Mouse (Mus musculus) CD4-positive helper T cell, adult 2 months (primary cell): ENCODE results near the gene Hhatl.

Experiments
- DNase-seq: peaks from one replicate; pipeline ENCODE4 v3.0.0-alpha.2; 2012; ENCODE audit warnings: low read depth, missing footprints, low spot score

The Hhatl gene

DNA sequence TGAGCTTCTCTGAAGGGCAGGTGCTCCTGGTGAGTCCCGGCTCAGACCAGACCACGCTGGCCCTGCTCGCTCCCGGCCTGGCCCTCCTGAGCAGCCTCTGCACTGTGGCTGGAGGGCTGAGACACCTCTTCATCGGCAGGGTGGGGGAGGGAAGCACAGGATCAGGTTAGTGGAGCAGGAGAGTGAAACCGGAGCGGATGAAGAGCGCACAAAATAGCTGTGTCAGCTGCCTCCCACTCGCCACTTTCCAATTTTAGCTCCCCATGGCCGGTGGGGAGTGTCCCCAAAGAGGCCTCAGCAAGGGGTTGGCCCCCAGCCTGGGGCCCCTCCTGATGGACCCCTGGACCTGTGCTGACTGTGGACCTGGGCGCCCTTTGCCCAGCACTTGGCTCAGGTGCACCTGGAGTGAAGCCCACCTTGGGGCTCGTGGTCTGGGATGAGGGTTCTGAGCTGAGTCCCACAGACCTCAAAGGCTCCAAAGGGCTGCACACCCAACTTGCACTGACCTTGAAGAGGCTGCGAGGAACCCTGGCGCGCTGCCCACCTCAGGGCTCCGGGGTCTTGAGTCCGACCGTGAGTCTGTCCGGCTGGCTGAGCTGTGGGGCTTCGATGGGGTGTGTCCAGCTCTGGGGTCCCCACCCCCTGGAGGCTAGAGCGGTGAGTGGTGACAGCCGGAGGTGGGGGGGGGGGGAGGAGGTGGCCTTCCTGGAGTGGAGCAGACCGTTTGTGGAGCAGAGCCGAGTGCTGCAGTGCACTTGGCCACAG lies at the start of gene Hhatl:
TSS of gene Hhatl (minus strand) at position 751 of the 765 bp plus-strand sequence.
- no peak for DNase-seq

DNA sequence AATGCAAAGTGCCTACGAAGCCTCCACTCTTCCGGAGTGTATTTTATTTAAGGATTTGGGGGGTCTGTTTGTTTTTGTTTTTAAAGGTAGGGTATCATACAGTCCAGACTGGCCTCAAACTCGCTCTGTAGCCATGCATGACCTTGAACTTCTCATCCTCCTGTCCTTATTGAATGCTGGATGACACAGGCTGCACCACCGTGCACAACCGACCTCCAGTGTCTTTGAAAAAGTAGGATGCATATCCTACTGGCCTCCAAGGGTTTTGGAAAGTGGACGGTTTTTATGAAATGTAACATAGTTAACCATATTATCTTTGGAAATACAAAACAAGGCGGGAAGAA lies 47.3 kb upstream of the Hhatl start:
- DNase-seq, result no peak

DNA sequence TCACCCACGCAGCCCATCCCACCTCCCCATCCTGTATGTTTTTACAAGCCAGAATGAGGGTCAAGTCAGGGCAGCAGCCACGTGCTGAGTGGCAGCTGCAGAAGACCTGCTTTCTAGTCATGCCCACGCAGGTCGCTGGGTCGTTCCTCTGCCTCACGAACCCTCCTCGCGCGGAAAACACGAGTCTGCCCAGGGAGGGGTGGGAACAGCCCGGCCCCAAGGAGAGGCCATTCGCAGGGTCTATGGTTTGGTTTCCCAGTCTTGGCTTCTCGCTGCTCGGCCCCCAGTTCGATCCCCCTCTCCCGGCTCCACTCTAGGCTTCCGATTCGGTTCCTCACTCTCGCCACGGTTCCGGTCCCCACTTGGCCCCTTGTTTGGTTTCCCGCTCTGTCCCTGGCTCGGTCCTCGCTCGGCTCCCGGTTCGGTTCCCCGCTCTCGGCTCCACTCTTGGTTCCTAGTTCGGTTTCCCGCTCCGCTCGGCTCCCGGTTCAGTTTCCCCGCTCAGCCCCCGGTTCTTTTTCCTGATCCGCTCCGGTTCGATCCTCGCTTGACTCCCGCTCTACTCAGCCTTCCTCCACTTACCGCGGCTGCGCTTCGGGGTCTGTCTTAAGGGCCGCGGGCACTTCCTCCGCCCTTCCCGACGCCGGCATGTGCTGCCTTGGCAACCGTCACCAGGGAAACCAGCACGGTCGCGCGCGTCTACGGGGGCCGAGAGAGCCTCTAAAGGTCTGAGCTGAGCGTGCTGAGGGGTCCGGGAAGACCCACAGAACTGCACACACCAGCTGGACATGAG lies 46.7 kb upstream of the Hhatl start, which contains the start of gene Ccdc13:
TSS of gene Ccdc13 (minus strand) at position 633 of the 793 bp plus-strand sequence.
- DNase-seq, result peak; percentile 32

GRCm38 (mm10) chr9:121838008-121838407 lies 45.7 kb upstream of the Hhatl start:
- no peak for DNase-seq

- DNase-seq, result no peak
Measured at GRCm38 (mm10) chr9:121833825-121834224, 41.5 kb upstream of the Hhatl start.

DNA sequence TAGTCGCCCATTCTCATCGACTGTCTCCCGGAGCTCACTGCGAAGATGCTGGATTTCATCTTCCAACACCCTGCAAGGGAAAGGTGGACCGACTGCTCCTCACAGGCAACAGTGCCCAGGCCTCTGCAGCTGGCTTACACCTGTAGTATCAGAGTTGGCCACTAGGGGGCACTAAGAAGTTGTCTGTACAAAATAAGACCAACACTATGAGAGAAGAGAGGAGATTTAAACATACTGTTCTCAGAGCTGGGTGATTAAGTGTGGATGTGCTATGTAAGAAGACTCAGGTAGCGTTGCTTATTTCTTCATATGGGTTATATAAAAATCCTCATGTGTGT lies 38.6 kb upstream of the Hhatl start:
- peak; percentile 72 for DNase-seq

- peak; percentile 40 for DNase-seq
Measured at GRCm38 (mm10) chr9:121830243-121830955, 38.1 kb upstream of the Hhatl start.

DNA sequence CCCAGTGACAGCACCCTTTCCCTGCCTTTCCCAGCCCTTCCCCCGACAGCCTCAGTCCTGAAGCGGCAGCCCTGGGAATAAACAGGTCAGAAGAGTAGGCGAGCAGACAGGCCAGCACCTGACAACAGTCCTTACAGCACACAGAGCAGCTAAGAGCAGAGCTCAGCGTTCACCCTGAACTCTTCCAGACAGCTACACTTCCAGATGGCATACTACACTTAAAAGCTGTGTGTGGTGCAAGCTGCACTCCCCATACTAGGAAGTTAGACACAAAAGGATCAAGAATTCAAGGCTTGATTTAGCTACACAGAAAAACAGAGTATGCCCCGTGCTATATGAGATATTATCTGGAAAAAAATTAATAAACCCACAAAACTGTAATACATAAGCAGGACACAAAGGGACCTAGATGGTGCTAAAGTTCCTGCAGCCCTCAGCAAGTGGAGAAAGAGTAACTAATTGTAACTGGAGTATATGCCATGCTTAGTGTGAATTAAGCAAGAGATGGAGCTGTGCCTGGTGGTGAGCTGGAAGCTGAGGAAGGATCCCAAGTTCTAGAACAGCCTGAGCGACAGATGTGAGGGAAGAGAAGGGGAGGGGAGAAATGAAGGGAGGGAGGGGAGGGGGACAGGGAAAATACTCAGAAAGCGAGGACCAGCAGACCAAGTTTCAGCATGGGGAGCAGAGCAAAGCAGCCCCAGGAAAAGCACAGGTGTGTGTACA lies 37.1 kb upstream of the Hhatl start:
- no peak for DNase-seq

GRCm38 (mm10) chr9:121828314-121828713 lies 36.0 kb upstream of the Hhatl start:
- DNase-seq, result no peak

DNA sequence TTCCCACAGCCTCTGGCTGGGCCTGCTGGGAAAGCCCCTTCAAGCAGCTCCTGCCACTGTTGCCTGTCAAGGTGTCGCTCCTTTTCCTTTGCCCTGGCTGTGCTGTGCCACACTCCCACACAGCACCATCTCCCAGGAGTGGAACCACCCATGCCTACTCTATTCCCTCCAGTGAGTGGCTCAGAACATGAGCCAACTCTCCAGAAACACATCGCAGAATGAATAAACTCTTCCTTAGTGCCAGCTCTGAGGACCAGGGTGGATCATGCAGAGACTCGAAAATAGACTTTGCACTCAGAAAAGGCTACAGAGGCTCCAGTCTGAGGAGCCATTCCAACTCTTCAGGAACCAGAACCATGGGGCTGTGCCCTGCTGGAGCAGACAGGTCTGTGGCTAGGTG lies 34.0 kb upstream of the Hhatl start:
- no peak for DNase-seq

DNA sequence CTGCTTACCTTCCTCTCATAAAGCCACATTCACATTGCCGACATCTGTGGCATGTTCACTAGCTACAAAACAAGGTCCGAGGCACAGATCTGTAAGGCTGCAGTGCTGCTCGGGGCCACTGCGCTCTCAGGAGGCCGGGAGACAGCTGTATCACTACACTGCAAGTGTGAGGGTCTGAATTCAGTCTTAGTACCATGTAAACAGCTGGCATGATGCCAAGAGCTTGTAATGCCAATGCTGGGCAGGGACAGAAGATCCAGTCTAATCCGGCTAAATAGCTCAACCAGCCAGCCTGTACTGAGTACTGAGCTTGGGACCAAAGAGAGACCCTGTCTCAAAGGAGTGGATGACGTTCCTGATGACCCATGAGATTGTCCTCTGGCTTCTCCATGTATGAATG lies 31.7 kb upstream of the Hhatl start:
- DNase-seq, result no peak

DNA sequence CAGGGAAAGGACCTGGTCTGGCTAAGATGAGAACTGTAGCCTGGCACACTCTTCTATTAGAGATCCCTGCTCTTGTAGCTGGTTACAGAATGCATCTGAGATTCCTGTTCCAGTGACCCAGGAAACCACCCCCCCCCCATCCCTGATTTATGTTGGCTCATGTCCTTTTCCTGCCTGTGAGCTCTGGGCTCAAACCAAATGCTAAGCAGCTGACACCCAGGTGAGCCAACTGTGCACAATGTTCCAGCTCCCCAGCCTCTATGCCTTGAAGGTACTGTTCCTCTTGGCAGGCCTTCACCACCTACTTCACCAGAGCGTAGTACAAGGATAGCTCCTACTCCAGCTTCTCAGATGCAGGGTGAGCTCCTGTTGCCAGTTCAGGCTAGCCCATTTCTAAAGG lies 30.7 kb upstream of the Hhatl start:
- no peak for DNase-seq

GRCm38 (mm10) chr9:121822585-121822991 lies 30.3 kb upstream of the Hhatl start:
- DNase-seq, result no peak

GRCm38 (mm10) chr9:121820765-121821164 lies 28.5 kb upstream of the Hhatl start:
- DNase-seq, result no peak

- DNase-seq, result no peak
Measured at GRCm38 (mm10) chr9:121819771-121820471, 27.6 kb upstream of the Hhatl start.

- no peak for DNase-seq
Measured at GRCm38 (mm10) chr9:121819073-121819770, 26.9 kb upstream of the Hhatl start.

DNA sequence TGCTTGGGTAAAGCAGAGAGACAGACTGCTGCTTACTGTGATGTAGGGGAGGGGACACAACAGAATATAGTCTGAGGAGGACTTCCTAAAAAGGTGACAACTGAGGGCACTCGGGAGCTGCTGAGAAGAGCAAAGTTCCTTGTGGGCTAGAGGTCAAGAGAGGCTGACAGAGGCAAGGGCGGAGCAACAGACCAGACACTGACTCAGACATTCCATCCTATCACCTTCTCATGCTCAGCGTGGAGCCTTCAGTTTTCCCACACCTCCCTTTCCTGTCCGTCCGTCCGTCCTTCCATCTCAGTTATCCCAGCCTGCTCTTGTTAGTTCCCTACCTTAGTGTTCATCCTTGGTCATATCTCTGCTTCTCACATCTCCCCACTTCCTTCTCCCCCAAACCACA lies 22.9 kb upstream of the Hhatl start:
- no peak for DNase-seq

DNA sequence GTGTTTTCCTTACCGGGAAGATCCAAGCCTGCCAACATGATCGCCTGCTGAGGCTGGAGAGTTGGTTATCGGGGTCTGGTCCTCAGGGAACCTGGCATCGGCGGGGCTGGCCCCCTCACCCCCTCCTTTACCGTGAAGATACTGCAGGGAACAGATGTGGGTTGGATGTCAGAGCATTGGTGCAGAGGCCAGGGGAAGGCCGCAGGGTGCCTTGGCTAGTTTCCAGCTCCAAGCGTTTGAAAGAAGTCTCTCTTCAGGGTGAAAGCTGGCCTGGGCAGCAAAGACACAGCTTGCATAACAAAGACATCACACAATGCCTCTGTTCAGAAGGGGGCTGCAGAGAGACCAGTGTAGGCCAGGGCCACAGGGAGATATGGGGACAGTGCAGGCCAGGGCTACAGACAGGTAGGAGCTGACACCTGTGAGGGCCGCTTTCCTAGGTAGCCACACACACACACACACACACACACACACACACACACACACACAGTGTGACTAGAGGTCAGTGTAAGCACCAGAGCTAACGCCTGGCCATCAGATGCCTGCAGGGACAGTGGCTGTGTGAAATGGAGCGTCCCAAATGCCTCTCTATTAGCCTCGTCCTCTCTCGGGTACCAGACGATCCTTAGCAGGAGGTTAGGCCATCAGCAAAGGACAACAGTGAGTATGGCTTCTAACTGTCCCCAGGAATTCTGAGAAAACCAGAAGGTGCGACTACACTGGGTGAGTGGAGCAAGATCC lies 17.9 kb upstream of the Hhatl start:
- no peak for DNase-seq

DNA sequence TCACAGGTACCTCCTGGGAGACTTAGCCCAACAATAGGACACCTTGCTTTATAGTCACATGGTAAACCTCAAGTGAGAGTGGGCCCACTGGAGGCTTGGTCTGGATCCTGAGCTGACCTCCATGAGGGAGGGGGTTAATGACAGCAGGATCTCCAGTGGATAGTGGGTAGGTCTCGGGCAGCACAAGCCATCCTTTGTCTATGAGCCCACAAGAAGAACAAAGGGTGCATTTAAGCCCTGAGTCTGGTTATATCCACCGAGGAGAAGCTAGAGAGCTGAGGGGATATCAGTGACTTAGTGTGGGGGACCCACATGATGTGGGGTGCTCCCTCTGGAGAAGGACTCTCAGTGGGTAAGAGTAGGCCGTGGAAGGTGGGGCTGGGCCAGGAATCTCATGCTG lies 16.2 kb upstream of the Hhatl start:
- no peak for DNase-seq

- DNase-seq, result no peak
Measured at GRCm38 (mm10) chr9:121807947-121808346, 15.6 kb upstream of the Hhatl start.
